Mouse (Mus musculus): Measurements from ENCODE around the gene Maged2.

- TF ChIP-seq ZKSCAN1 (IDR thresholded peaks at IDR 0.05; ENCODE audit: borderline replicate concordance, low read depth, low read length): no peak
- no peak for TF ChIP-seq RAD21 (IDR thresholded peaks at IDR 0.05; ENCODE audit: low read depth, low read length)
- no peak for TF ChIP-seq RCOR1 (conservative IDR thresholded peaks at IDR 0.05; ENCODE audit: low read depth, low read length)
- TF ChIP-seq ELF1 (IDR thresholded peaks at IDR 0.05; ENCODE audit: low read depth, low read length): no peak
- no peak for TF ChIP-seq TCF12 (IDR thresholded peaks at IDR 0.05; ENCODE audit: low read depth, low read length)
- no peak for TF ChIP-seq CTCF (conservative IDR thresholded peaks at IDR 0.05 in 1 of 2, IDR thresholded peaks at IDR 0.05 in 1 of 2; ENCODE audit: low read depth in 2 of 2, low read length in 2 of 2)
- no peak for TF ChIP-seq POLR2A (IDR thresholded peaks at IDR 0.05; ENCODE audit: low read depth, low read length)
- no peak for TF ChIP-seq EP300 (IDR thresholded peaks at IDR 0.05; ENCODE audit: low read length)
- no peak for TF ChIP-seq IRF4 (IDR thresholded peaks at IDR 0.05; ENCODE audit: low read depth, low read length)
- TF ChIP-seq UBTF (IDR thresholded peaks at IDR 0.05; ENCODE audit: low read depth, low read length): no peak
- TF ChIP-seq MAZ (IDR thresholded peaks at IDR 0.05; ENCODE audit: low read depth, low read length): no peak
- TF ChIP-seq USF2 (conservative IDR thresholded peaks at IDR 0.05; ENCODE audit: low read depth, low read length): no peak
Measured at GRCm38 (mm10) chrX:150848230-150848629, 34.1 kb upstream of the Maged2 start.

All from CH12.LX (cell line).